Mouse (Mus musculus) thymus, postnatal 25 days (tissue): ENCODE data around the gene Rnf150.

Source experiments
- DNase-seq: peaks from one replicate; pipeline ENCODE4 v3.0.0; 2022

The Rnf150 gene

DNA sequence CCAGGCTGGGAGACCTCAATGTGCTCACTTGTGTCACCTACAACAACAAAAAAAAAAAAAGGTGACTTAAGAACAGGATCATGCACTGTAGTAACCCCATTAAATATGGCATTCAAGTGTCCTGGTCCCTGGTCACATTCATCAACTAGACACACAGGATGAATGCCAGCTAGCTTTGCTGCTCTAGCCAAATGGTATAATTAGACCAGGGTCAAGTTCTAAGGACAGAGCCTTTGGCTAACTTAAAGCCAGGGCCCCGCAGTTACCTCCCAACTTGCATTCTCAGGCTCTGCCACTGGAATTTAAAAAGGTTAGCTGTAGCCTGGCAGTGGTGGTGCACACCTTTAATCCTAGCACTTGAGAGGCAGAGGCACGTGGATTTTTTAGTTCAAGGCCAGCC lies 165.1 kb downstream of the Rnf150 start:
- DNase-seq, result no peak

DNA sequence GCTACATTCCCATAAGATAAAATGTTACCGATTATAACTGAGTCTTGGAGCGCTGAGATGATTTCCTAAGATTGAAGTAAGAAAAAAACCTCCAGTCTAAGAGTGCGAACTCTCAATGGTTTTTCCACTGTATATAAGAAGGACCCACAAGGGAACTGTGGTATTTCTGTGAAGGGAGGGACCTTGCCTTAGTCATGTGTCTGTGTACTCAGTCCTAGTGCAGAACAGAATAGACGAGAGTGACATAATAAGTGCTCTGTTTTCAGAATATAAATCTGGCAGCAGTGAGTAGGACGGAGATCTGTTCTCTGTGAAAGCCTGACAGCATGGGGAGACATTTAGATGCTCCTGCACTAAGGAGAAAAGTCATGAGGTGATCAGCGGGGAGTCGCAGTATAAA lies 169.6 kb downstream of the Rnf150 start:
- no peak for DNase-seq

DNA sequence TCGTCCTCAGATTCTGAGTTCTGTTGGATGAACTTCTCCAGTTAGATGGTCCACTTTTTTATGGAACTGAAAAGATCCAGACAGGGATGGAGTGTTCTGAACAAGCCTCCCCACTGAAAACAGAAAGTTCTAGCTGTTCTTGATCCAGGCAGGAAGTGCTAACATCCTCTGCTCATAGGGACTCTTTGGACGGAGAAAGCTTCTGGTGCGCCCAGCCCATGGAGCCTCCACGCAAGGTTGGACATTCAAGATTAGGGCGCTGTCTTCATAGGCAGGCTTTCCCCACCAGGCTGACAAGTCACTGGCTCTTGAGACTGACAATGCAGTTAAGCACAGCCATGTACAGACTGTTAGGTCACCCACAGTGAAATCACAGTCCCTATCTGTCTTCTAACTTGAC lies 172.0 kb downstream of the Rnf150 start:
- DNase-seq, result no peak

DNA sequence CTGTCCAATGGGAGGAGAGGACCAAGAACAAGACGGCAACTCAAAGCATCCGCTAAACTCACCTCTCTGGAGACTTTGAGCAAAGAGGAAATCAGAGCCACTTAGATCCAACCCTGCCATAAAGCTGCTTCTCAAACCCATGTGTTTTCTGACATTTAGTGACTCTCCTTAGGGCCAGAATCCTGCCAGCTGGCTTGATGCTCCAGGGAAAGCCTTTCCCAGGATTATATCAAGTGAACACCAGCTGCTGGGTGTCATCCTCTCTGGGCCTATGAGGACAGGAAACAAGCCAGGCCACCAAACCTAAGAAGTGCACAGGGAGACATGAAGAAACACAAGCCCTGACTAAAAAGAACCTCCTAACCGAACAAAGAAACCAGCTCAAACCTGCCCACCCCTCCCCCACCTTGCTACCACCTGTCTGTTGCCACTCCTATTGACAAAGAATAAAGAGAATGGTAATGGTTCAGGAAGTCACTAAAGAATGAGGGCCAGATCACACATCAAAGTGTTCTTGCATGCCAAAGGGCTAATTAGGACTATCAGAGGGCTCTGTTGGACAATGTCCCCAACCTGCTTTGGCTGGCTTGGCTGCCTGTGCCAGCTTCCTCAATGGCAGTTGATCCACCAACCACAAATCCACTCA lies 173.5 kb downstream of the Rnf150 start:
- DNase-seq, result no peak

- DNase-seq, result no peak
Measured at GRCm38 (mm10) chr8:83037321-83037720, 174.2 kb downstream of the Rnf150 start.

- DNase-seq, result no peak
Measured at GRCm38 (mm10) chr8:83038575-83038974, 175.4 kb downstream of the Rnf150 start.

GRCm38 (mm10) chr8:83041440-83041839 lies 178.3 kb downstream of the Rnf150 start:
- DNase-seq, result no peak

GRCm38 (mm10) chr8:83046912-83047311 lies 183.8 kb downstream of the Rnf150 start:
- DNase-seq, result no peak

DNA sequence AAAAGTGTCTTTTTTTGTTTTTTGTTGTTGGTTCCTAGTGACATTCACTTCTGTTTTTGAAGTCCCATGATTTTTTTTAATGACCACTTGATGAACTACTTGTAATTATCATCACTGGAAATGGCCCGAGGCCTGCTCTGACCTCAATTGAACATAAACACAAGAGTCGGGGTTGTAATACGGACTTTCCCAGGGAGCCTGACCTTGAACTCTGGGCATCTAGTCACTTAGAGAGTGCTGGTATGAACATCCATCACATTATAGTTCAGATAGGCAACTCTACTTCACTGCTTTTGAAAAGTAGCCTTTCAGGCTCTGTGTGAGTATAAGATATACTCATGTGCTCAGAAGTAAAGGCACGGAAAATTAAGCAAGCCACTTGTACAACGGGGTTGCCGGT lies 185.4 kb downstream of the Rnf150 start:
- DNase-seq, result no peak

GRCm38 (mm10) chr8:83049171-83049601 lies 186.0 kb downstream of the Rnf150 start:
- DNase-seq, result no peak

DNA sequence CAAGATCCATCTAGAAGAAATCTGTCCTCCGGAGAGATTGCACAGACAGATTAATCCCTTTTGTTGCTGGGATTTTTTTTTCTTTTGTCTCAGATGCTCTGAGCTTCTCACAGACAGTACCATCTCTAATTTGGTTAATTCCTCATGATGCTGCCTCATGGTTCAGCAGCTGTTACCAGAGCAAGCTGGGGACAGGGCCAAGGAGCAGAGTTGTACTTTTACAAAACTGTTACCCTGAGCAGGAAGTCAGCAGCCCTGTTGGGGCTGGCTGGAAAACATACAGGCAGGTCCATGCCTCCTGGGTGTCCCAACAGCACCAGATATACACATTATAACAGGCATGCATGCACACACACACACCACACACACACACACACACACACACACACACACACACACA lies 186.5 kb downstream of the Rnf150 start:
- DNase-seq, result no peak

DNA sequence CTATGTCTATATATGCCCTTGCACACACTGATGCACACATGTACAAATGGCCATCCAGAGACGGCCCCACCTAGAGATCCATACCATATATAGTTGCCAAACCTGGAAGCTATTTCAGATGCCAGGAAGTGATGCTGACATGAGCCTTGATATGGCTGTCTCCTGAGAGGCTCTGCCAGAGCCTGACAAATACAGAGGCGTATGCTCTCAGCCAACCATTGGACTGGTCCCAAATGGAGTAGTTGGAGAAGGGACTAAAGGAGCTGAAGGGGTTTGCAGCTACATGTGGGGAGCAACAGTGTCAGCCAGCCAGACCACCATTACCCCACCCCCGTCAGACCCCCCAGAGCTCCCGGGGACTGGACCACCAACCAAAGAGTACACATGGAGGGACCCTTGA lies 189.7 kb downstream of the Rnf150 start:
- DNase-seq, result no peak

- DNase-seq, result no peak
Measured at GRCm38 (mm10) chr8:83054801-83055200, 191.6 kb downstream of the Rnf150 start.

DNA sequence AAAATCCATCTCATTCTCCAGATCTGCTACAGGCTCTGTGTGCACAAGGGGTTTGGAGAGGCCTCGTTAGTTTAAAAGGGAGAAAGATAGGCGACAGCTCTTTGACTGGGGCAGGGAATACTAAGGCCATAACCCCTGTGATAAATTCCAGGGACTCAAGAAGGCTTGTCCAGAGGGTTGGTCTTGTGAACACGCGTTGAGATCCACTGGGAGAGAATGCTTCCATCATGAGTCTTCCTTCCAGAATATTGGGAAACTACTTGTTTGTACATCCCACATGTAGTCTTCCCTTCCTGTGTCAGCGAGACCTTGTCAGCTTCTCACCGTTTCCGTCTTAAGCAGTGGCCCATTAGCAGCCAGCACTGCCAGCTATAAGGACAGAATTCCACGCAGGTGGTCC lies 195.8 kb downstream of the Rnf150 start:
- no peak for DNase-seq

GRCm38 (mm10) chr8:83060076-83060475 lies 196.9 kb downstream of the Rnf150 start:
- DNase-seq, result no peak

- DNase-seq, result no peak
Measured at GRCm38 (mm10) chr8:83061257-83061656, 198.1 kb downstream of the Rnf150 start.

DNA sequence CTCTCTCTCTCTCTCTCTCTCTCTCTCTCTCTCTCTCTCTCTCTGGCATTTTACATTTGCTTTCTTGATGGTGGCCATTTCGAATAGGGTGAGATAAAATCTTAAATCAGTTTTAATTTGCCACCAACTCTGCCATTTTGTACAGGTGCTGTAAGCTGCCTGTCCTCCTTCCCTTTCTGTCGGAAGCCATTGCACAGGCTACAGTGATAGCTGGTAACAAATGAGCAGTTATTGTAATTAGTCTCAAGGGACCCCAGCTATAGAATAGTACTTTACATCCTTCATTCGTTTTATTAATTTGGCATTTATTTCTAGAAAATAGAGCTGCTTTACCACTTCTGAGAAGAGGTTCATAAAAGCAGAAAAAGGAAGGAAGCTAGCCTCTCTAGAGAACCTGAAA lies 198.7 kb downstream of the Rnf150 start:
- no peak for DNase-seq

DNA sequence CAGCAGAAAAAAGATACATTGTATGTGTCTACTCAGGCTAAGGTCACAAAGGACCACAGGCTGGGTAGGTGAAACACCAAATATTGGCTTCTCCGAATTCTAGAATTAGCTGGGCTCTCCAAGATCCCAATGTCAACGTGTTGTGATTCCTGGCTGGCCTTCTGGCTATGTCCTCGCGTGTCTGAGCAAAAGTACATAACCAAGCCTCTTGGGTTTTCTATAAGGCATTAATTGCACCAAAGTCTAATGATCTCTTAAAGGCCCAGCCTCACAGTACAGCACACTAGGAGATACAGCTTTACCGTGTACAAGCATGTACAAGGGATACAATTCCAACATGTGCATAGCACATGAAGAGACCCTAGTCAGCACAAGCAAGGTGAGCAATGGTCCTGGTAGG lies 199.1 kb downstream of the Rnf150 start:
- DNase-seq, result no peak

- DNase-seq, result no peak
Measured at GRCm38 (mm10) chr8:83064096-83064495, 200.9 kb downstream of the Rnf150 start.

GRCm38 (mm10) chr8:83066076-83066475 lies 202.9 kb downstream of the Rnf150 start:
- DNase-seq, result no peak

GRCm38 (mm10) chr8:83066846-83067245 lies 203.7 kb downstream of the Rnf150 start:
- DNase-seq, result no peak

DNA sequence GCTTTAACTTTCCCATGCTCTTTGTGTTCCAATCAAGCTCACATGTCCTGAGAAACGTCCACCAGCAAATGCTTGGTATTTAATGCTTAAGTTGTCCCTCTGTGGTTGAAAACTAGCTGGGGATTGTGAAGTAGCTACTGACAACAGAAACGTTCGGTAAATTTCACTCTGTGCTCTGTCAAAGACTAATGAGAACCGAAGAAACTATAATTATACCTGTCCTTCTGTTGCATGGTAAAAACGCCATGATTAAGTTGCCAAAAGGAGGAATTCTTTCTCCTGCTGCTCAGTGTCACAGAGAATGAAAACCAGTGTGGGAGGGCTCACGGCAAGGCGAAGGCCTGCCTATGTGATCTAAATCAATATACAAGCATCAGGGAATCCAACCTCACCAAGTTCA lies 204.8 kb downstream of the Rnf150 start:
- DNase-seq, result no peak

- no peak for DNase-seq
Measured at GRCm38 (mm10) chr8:83074248-83074647, 211.1 kb downstream of the Rnf150 start.

DNA sequence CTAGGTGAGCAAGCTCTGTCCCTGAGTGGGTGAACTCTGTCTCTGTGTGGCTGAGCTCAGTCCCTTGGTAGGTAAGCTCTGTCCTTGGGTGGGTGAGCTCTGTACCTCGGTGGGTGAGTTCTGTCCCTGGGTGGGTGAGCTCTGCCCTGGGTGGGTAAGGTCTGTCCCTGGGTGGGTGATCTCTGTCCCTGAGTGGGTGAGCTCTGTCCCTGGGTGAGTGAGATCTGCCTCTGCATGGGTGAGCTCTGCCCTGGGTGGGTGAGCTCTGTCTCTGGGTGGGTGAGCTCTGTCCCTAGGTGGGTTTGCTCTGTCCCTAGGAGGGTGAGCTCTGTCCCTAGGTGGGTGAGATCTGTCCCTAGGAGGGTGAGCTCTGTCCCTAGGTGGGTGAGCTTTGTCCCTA lies 213.5 kb downstream of the Rnf150 start:
- no peak for DNase-seq

DNA sequence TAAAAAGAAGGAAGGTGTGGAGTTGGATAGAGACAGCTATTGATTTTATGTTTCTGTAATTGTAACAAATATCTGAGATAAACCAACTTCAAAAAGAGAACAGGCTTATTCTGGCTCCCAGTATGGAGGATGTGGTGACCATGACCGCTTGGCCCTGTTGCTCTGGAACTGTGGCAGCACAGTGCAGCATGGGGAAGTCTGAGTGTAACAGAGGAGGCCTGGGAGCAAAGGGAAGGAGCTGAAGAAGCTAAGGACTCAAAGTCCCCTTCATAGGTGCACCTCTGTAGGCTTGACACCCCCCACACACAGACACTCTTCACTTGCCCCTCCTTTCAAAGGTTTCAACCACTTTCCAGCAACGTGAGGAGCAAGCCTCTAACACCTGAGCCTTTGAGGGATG lies 214.2 kb downstream of the Rnf150 start:
- no peak for DNase-seq
